Mouse (Mus musculus) neural tube, embryonic 15.5 days (tissue): ENCODE data around the gene Dhrs9. TPM values are rescaled to one million over a fixed set of nuclear protein-coding genes. Genes with fewer than 3 reads are reported as not detected.

Source experiments
- ATAC-seq: fragments of 200-750 bp; cut with Nextera tagmentation; 2 replicates; pipeline ENCODE4 v1.8.0; 2017; ENCODE audit warnings: mild to moderate bottlenecking, moderate TSS enrichment, moderate library complexity; ENCODE audit not compliant: low FRiP score
- H3K27ac ChIP-seq: fragments of 300-500 bp; sonication (generic); replicated peaks from 2 replicates; pipeline ENCODE4 v1.5.1; 2015; ENCODE audit warnings: mild to moderate bottlenecking, inconsistent platforms
- H3K27me3 ChIP-seq: fragments of 300-500 bp; sonication (generic); replicated peaks from 2 replicates; pipeline ENCODE4 v1.6.1; 2015; ENCODE audit warnings: inconsistent platforms
- H3K36me3 ChIP-seq: fragments of 300-500 bp; sonication (generic); 2 replicates; pipeline ENCODE4 v1.6.1; 2015; ENCODE audit warnings: inconsistent platforms
- H3K4me1 ChIP-seq: fragments of 300-500 bp; sonication (generic); 2 replicates; pipeline ENCODE4 v1.6.1; 2015; ENCODE audit warnings: inconsistent platforms
- H3K4me2 ChIP-seq: fragments of 300-500 bp; sonication (generic); 2 replicates; pipeline ENCODE4 v1.6.1; 2015; ENCODE audit warnings: inconsistent platforms, mild to moderate bottlenecking, moderate library complexity
- H3K4me3 ChIP-seq: fragments of 300-500 bp; sonication (generic); replicated peaks from 2 replicates; pipeline ENCODE4 v1.5.1; 2015; ENCODE audit warnings: mild to moderate bottlenecking, inconsistent platforms
- H3K9ac ChIP-seq: fragments of 300-500 bp; sonication (generic); replicated peaks from 2 replicates; pipeline ENCODE4 v1.6.1; 2015; ENCODE audit warnings: mild to moderate bottlenecking, inconsistent platforms
- H3K9me3 ChIP-seq: fragments of 300-500 bp; sonication (generic); replicated peaks from 2 replicates; pipeline ENCODE4 v1.6.1; 2016; ENCODE audit warnings: inconsistent platforms
- WGBS: fragments of 180-500 bp; shearing (Covaris S2); methylation state at CpG from one replicate; pipeline ENCODE4 v1.1.7; 2015; ENCODE audit warnings: mixed read lengths; 5-methylcytosine and 5-hydroxymethylcytosine counted together
- polyA plus RNA-seq: library from polyadenylated mRNA; unstranded; fragments of >200 nt; fragmentation: Nextera tagmentation; extraction: Ambion mirVana; gene quantifications from 2 replicates; pipeline ENCODE4 v1.2.1, GENCODE M21; 2015

Gene Dhrs9
- polyA plus RNA-seq, 1 experiment from 2014 or later: not detected

- no peak overlapping the region for H3K4me3 ChIP-seq
- H3K27me3 ChIP-seq: no peaks in the 10 kb centered on the region
- peaks cover 2% of the 10 kb centered on the region; the same call in 1 of the 2 replicates for H3K4me1 ChIP-seq
- H3K4me2 ChIP-seq: no peak overlapping the region
- no peak for ATAC-seq
- no peak overlapping the region for H3K9ac ChIP-seq
- H3K9me3 ChIP-seq: no peaks in the 10 kb centered on the region
- H3K27ac ChIP-seq: no peak overlapping the region
- 90% methylated on average over 1 of the region's 1 CpGs for WGBS
- no peaks in the 10 kb centered on the region for H3K36me3 ChIP-seq
These were observed 45.8 kb downstream of the Dhrs9 start for GRCm38 (mm10) chr2:69426081-69426480.

GRCm38 (mm10) chr2:69427141-69427540 lies 46.9 kb downstream of the Dhrs9 start:
- H3K4me3 ChIP-seq: no peak overlapping the region
- H3K9me3 ChIP-seq: no peaks in the 10 kb centered on the region
- no peak overlapping the region for H3K27ac ChIP-seq
- no peaks in the 10 kb centered on the region for H3K36me3 ChIP-seq
- H3K9ac ChIP-seq: no peak overlapping the region
- H3K4me1 ChIP-seq: peaks cover 2% of the 10 kb centered on the region; the same call in 1 of the 2 replicates
- WGBS: 85% methylated on average over 10 of the region's 10 CpGs
- no peak overlapping the region for H3K4me2 ChIP-seq
- H3K27me3 ChIP-seq: no peaks in the 10 kb centered on the region
- ATAC-seq: no peak

- Histone ChIP-seq H3K27me3 (no peaks in the 10 kb centered on the region), H3K9ac (no peak overlapping the region), H3K27ac (no peak overlapping the region), H3K4me1 (peaks cover 2% of the 10 kb centered on the region; the same call in 1 of the 2 replicates), H3K4me2 (no peak overlapping the region), H3K9me3 (no peaks in the 10 kb centered on the region), H3K4me3 (no peak overlapping the region), H3K36me3 (no peaks in the 10 kb centered on the region)
- peak; percentile 80; the same call in 1 of the 2 replicates for ATAC-seq
- 29% methylated on average over 3 of the region's 3 CpGs for WGBS
These were observed 47.9 kb downstream of the Dhrs9 start for GRCm38 (mm10) chr2:69428116-69428515.

- ATAC-seq: no peak
- Histone ChIP-seq H3K4me1 (no peaks in the 10 kb centered on the region), H3K27me3 (no peaks in the 10 kb centered on the region), H3K4me3 (no peak overlapping the region), H3K36me3 (no peaks in the 10 kb centered on the region), H3K9me3 (no peaks in the 10 kb centered on the region), H3K9ac (no peak overlapping the region), H3K4me2 (no peak overlapping the region), H3K27ac (no peak overlapping the region)
- WGBS: 86% methylated on average over 3 of the region's 3 CpGs
These were observed 61.4 kb downstream of the Dhrs9 start for GRCm38 (mm10) chr2:69441656-69442055.

GRCm38 (mm10) chr2:69445896-69446472 lies 65.7 kb downstream of the Dhrs9 start:
- ATAC-seq: no peak
- H3K27ac ChIP-seq: no peak overlapping the region
- H3K9me3 ChIP-seq: no peaks in the 10 kb centered on the region
- no peak overlapping the region for H3K4me2 ChIP-seq
- H3K4me3 ChIP-seq: no peak overlapping the region
- 75% methylated on average over 4 of the region's 4 CpGs for WGBS
- H3K27me3 ChIP-seq: no peaks in the 10 kb centered on the region
- no peak overlapping the region for H3K9ac ChIP-seq
- H3K4me1 ChIP-seq: no peaks in the 10 kb centered on the region
- H3K36me3 ChIP-seq: no peaks in the 10 kb centered on the region

- ATAC-seq: no peak
- Histone ChIP-seq H3K27ac (no peak overlapping the region), H3K27me3 (no peaks in the 10 kb centered on the region), H3K4me1 (no peaks in the 10 kb centered on the region), H3K4me2 (no peak overlapping the region), H3K36me3 (no peaks in the 10 kb centered on the region), H3K4me3 (no peak overlapping the region), H3K9ac (no peak overlapping the region), H3K9me3 (no peaks in the 10 kb centered on the region)
- 82% methylated on average over 4 of the region's 4 CpGs for WGBS
These were observed 68.3 kb downstream of the Dhrs9 start for GRCm38 (mm10) chr2:69448581-69448980.

- WGBS: 68% methylated on average over 5 of the region's 5 CpGs
- no peak for ATAC-seq
These were observed 70.9 kb downstream of the Dhrs9 start for GRCm38 (mm10) chr2:69451128-69451527.

More at GRCm38 (mm10) chr2:69451128-69451527, 70.9 kb downstream of the Dhrs9 start:
- Histone ChIP-seq H3K9me3 (no peaks in the 10 kb centered on the region), H3K36me3 (no peaks in the 10 kb centered on the region), H3K9ac (no peak overlapping the region), H3K4me1 (no peaks in the 10 kb centered on the region), H3K27ac (no peak overlapping the region), H3K27me3 (no peaks in the 10 kb centered on the region), H3K4me2 (no peak overlapping the region), H3K4me3 (no peak overlapping the region)

Other genes with a start within 250 kb of the Dhrs9 start
- gene Nostrin, start 244.6 kb upstream of the Dhrs9 start, polyA plus RNA-seq: 2.0 and 3.0 TPM in 2 replicates
- 22.6 and 52.1 TPM in 2 replicates for gene Spc25, start 174.3 kb upstream of the Dhrs9 start, polyA plus RNA-seq
- gene G6pc2, start 169.4 kb upstream of the Dhrs9 start, polyA plus RNA-seq: 0.19 and 0.31 TPM in 2 replicates
- gene Abcb11, start 37.8 kb upstream of the Dhrs9 start, polyA plus RNA-seq: 0.11 and 0.17 TPM in 2 replicates
- gene Lrp2, start 205.6 kb downstream of the Dhrs9 start, polyA plus RNA-seq: 0.46 and 0.66 TPM in 2 replicates